ENCODE assay signal across 8 mouse cellular contexts in the genomic region with DNA sequence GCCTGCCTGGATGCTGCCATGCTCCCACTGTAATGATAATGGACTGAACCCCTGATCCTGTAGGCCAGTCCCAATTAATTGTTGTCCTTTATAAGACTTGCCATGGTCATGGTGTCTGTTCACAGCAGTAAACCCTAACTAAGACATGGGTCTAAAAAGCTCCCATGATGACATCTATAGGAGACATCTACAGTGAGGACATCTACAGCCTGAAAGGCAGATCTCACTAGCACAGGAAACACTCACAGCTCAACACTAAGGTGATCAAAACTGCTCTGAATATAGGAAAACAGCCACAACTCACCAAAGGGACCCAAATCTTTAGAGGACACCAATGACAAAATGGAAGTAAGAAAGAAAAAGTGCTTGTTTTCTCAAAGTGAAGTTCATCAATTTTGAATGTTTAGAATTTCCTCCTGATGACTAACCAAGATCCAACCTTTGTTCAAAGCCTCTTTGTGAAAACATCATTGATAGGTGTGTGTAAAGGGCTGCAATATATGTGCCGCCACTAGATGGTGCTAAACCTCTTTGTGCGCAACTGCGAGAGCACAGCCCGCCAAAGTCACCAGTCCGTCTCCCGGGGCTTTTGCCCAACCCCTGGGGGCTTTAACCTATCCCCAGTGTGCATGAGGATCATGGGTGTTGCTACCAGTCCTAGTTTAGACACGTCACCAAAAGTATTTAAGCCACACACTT. TPM values are rescaled to one million over a fixed set of nuclear protein-coding genes. Genes with fewer than 3 reads are reported as not detected.
DNase-seq lines count a peak whose midpoint lies in the region; ATAC-seq lines count a peak whose summit lies in the region.
"Not testable (repeated sequence)": the region's sequence is repeated elsewhere in the genome, so short reads cannot be mapped to it uniquely, and the experiment has no call there.

No protein-coding gene starts in this region.

- DNase-seq in CD8-positive naive resting alpha-beta T cell, adult 2 months (ENCODE audit: low read depth in 2 of 2, low spot score in 2 of 2), result peak; percentile 63 to 75
- peak; percentile 43 for DNase-seq in cerebellum, adult 11-12 months
- peak; percentile 80 for DNase-seq in heart, postnatal 4 days
- peak; percentile 75 for DNase-seq in layer of hippocampus, adult 11-12 months (ENCODE audit: low spot score)
- DNase-seq in neural tube, embryonic 11.5 days (ENCODE audit: low spot score), result peak; percentile 41

- H3K27ac ChIP-seq in forebrain, embryonic 16.5 days (ENCODE audit: low read length); liver, embryonic 15.5 days (replicated peaks); neural tube, embryonic 11.5 days (ENCODE audit: low read depth, low read length); stomach, embryonic 15.5 days: not testable (repeated sequence)

- not testable (repeated sequence) for H3K9me3 ChIP-seq in forebrain, embryonic 16.5 days (ENCODE audit: control insufficient read depth, low read length); liver, embryonic 15.5 days (replicated peaks); neural tube, embryonic 11.5 days (ENCODE audit: control insufficient read depth, low read length); stomach, embryonic 15.5 days

- 0% methylated on average over 6 of the region's 7 CpGs for WGBS in forebrain, embryonic 16.5 days
- WGBS in liver, embryonic 15.5 days (ENCODE audit: insufficient replicate concordance), result 0% methylated on average over 7 of the region's 7 CpGs
- WGBS in neural tube, embryonic 11.5 days, result under 1% methylated on average over 7 of the region's 7 CpGs
- 2% methylated on average over 7 of the region's 7 CpGs for WGBS in stomach, embryonic 15.5 days

- peak overlapping the region; percentile 30; the same call in 1 of the 2 replicates for H3K4me2 ChIP-seq in forebrain, embryonic 16.5 days (ENCODE audit: low read length)
- H3K4me2 ChIP-seq in liver, embryonic 15.5 days, result peak overlapping the region; percentile 53
- H3K4me2 ChIP-seq in neural tube, embryonic 11.5 days (ENCODE audit: low read depth), result peak overlapping the region; percentile 28; the same call in 1 of the 2 replicates
- H3K4me2 ChIP-seq in stomach, embryonic 15.5 days, result peak overlapping the region; percentile 46

- not testable (repeated sequence) for H3K4me1 ChIP-seq in forebrain, embryonic 16.5 days (replicated peaks; ENCODE audit: control insufficient read depth, insufficient read depth, low read length); liver, embryonic 15.5 days (replicated peaks); neural tube, embryonic 11.5 days (ENCODE audit: control insufficient read depth, insufficient read depth, low read length); stomach, embryonic 15.5 days

- H3K9ac ChIP-seq in forebrain, embryonic 16.5 days (replicated peaks; ENCODE audit: low read depth, low read length); liver, embryonic 15.5 days; neural tube, embryonic 11.5 days (ENCODE audit: low read length); stomach, embryonic 15.5 days: not testable (repeated sequence)

- H3K36me3 ChIP-seq in forebrain, embryonic 16.5 days (ENCODE audit: control insufficient read depth, insufficient read depth); liver, embryonic 15.5 days (replicated peaks); neural tube, embryonic 11.5 days (ENCODE audit: control insufficient read depth, insufficient read depth, low read length); stomach, embryonic 15.5 days: not testable (repeated sequence)

- ATAC-seq in forebrain, embryonic 16.5 days, result peak; percentile 45; the same call in 1 of the 2 replicates
- ATAC-seq in liver, embryonic 15.5 days (ENCODE audit: insufficient read depth); neural tube, embryonic 11.5 days (ENCODE audit: insufficient read depth, low FRiP score, low TSS enrichment); stomach, embryonic 15.5 days (ENCODE audit: insufficient read depth, low FRiP score, low read depth): not testable (repeated sequence)

- H3K4me3 ChIP-seq in forebrain, embryonic 16.5 days (replicated peaks; ENCODE audit: low read length); neural tube, embryonic 11.5 days (ENCODE audit: low read depth, low read length): not testable (repeated sequence)
- peak overlapping the region; percentile 33 for H3K4me3 ChIP-seq in liver, embryonic 15.5 days (replicated peaks)
- peak overlapping the region; percentile 18 for H3K4me3 ChIP-seq in stomach, embryonic 15.5 days (replicated peaks)

- not testable (repeated sequence) for H3K27me3 ChIP-seq in forebrain, embryonic 16.5 days (replicated peaks; ENCODE audit: control insufficient read depth, insufficient read depth, low read length); liver, embryonic 15.5 days; neural tube, embryonic 11.5 days (ENCODE audit: control insufficient read depth, insufficient read depth, low read length); stomach, embryonic 15.5 days (replicated peaks)

RNA-seq across cellular contexts. Expression of a gene that starts 3.6 kb away (rescaled TPM):
- polyA plus RNA-seq in forebrain, embryonic 16.5 days (2015; fragmentation: Nextera tagmentation; extraction: Ambion mirVana), result 0.82 and 1.1 TPM in 2 replicates
- total RNA-seq in heart, postnatal 4 days (2021), result 10 to 100 TPM; 56.3 to 62.6 TPM
- polyA plus RNA-seq in liver, embryonic 15.5 days (2015; fragmentation: Nextera tagmentation; extraction: Ambion mirVana), result 1.1 and 1.7 TPM in 2 replicates
- polyA plus RNA-seq in neural tube, embryonic 11.5 days (2014; fragmentation: Nextera tagmentation; extraction: Ambion mirVana), result 1.1 and 1.5 TPM in 2 replicates
- 2.8 and 4.0 TPM in 2 replicates for polyA plus RNA-seq in stomach, embryonic 15.5 days (2015; fragmentation: Nextera tagmentation; extraction: Ambion mirVana)
